Mouse (Mus musculus) megakaryocyte, embryonic 14.5 days (primary cell): ENCODE measurements around the gene Nucks1.

Source experiments
- FLI1 ChIP-seq: IDR thresholded peaks from 2 replicates; pipeline ENCODE4 v1.6.1; 2012; ENCODE audit warnings: low read length, inconsistent platforms, mixed read lengths
- GATA1 ChIP-seq: IDR thresholded peaks from 3 replicates; pipeline ENCODE4 v1.6.1; 2012; ENCODE audit warnings: mixed read lengths, low read length, inconsistent platforms, borderline replicate concordance

GRCm38 (mm10) chr1:131905497-131905896 is 4.8 kb upstream of the Nucks1 start:
- TF ChIP-seq GATA1 (no peak), FLI1 (no peak)
